Mouse (Mus musculus) E14TG2a.4 (cell line): ENCODE data around the gene Selenos.

ENCODE experiments used
- CTCF ChIP-seq: conservative IDR thresholded peaks from 2 replicates; pipeline ENCODE4 v1.5.1; 2014; ENCODE audit warnings: low read length
- NANOG ChIP-seq: IDR thresholded peaks from 2 replicates; pipeline ENCODE4 v1.6.1; 2014; ENCODE audit warnings: borderline replicate concordance, low read length, mixed read lengths

DNA sequence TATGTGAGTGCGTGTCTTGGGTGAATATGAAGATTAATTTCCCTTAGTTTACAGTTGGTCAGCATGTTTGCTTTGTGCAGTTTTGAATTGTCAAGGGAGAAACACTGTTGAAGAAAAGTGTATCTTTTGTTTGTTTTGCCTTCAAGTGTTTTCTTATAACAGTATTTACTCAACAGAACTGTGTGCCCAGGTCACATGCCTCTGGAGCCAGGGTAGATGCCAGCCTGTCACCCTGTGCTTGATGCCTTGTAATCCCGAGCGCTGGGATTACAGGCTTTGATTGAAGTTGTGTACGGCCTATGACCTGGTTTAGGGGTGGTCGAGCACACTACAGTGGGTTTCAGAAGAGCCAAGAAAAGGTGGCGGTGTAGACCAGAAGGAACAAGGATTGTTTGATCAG is 4.3 kb downstream of the Selenos start:
- TF ChIP-seq CTCF (no peak), NANOG (no peak)
